Mouse (Mus musculus): ENCODE results near the gene Itih3.

The Itih3 gene

GRCm38 (mm10) chr14:30923375-30924105 lies at the start of gene Itih3:
TSS of gene Itih3 (minus strand) at chr14:30923760.
- DNase-seq (ENCODE audit: low read depth, low spot score): no peak

GRCm38 (mm10) chr14:30960366-30960765 lies 36.8 kb upstream of the Itih3 start:
- no peak for DNase-seq (ENCODE audit: low read depth, low spot score)

GRCm38 (mm10) chr14:30959031-30959430 lies 35.5 kb upstream of the Itih3 start:
- no peak for DNase-seq (ENCODE audit: low read depth, low spot score)

GRCm38 (mm10) chr14:30958517-30958916 lies 35.0 kb upstream of the Itih3 start:
- no peak for DNase-seq (ENCODE audit: low read depth, low spot score)

GRCm38 (mm10) chr14:30951154-30951825 lies 27.7 kb upstream of the Itih3 start, which contains the start of gene Nek4:
TSS of gene Nek4 (plus strand) at chr14:30951377.
- peak; percentile 98 for DNase-seq (ENCODE audit: low read depth, low spot score)

GRCm38 (mm10) chr14:30949986-30950385 lies 26.4 kb upstream of the Itih3 start:
- no peak for DNase-seq (ENCODE audit: low read depth, low spot score)

- DNase-seq (ENCODE audit: low read depth, low spot score): no peak
Measured at GRCm38 (mm10) chr14:30944745-30945144, 21.2 kb upstream of the Itih3 start.

GRCm38 (mm10) chr14:30943860-30944674 lies 20.5 kb upstream of the Itih3 start:
- peak; percentile 6 for DNase-seq (ENCODE audit: low read depth, low spot score)

- no peak for DNase-seq (ENCODE audit: low read depth, low spot score)
Measured at GRCm38 (mm10) chr14:30943038-30943437, 19.5 kb upstream of the Itih3 start, which contains the start of gene Itih1. TSS of gene Itih1 (minus strand) at chr14:30943289.

- no peak for DNase-seq (ENCODE audit: low read depth, low spot score)
Measured at GRCm38 (mm10) chr14:30942254-30942653, 18.7 kb upstream of the Itih3 start.

- no peak for DNase-seq (ENCODE audit: low read depth, low spot score)
Measured at GRCm38 (mm10) chr14:30933351-30933750, 9.8 kb upstream of the Itih3 start.

- DNase-seq (ENCODE audit: low read depth, low spot score): no peak
Measured at GRCm38 (mm10) chr14:30930386-30930785, 6.8 kb upstream of the Itih3 start.

GRCm38 (mm10) chr14:30925492-30925891 lies 1.9 kb upstream of the Itih3 start:
- no peak for DNase-seq (ENCODE audit: low read depth, low spot score)

GRCm38 (mm10) chr14:30922053-30922670 lies 1.4 kb downstream of the Itih3 start:
- no peak for DNase-seq (ENCODE audit: low read depth, low spot score)

GRCm38 (mm10) chr14:30916516-30916915 lies 7.0 kb downstream of the Itih3 start:
- no peak for DNase-seq (ENCODE audit: low read depth, low spot score)

- DNase-seq (ENCODE audit: low read depth, low spot score): no peak
Measured at GRCm38 (mm10) chr14:30913404-30913803, 10.2 kb downstream of the Itih3 start.

- no peak for DNase-seq (ENCODE audit: low read depth, low spot score)
Measured at GRCm38 (mm10) chr14:30912641-30913040, 10.9 kb downstream of the Itih3 start.

GRCm38 (mm10) chr14:30911141-30911540 lies 12.4 kb downstream of the Itih3 start:
- DNase-seq (ENCODE audit: low read depth, low spot score): no peak

GRCm38 (mm10) chr14:30907814-30908265 lies 15.7 kb downstream of the Itih3 start:
- no peak for DNase-seq (ENCODE audit: low read depth, low spot score)

- DNase-seq (ENCODE audit: low read depth, low spot score): no peak
Measured at GRCm38 (mm10) chr14:30906001-30906400, 17.6 kb downstream of the Itih3 start.

- DNase-seq (ENCODE audit: low read depth, low spot score): no peak
Measured at GRCm38 (mm10) chr14:30904307-30904706, 19.3 kb downstream of the Itih3 start.

- DNase-seq (ENCODE audit: low read depth, low spot score): no peak
Measured at GRCm38 (mm10) chr14:30903036-30903435, 20.5 kb downstream of the Itih3 start.
